Mouse (Mus musculus): Measurements from ENCODE around the gene Cib2. TPM values are rescaled to one million over a fixed set of nuclear protein-coding genes. Genes with fewer than 3 reads are reported as not detected.
"Not testable (repeated sequence)": the region's sequence is repeated elsewhere in the genome, so short reads cannot be mapped to it uniquely, and the experiment has no call there.

Gene Cib2
- polyA plus RNA-seq, 1 experiment from 2014 or later: 17.9 TPM

- Histone ChIP-seq H3K36me3 (ENCODE audit: control insufficient read depth, insufficient read depth, low read length) (no peaks in the 10 kb centered on the region), H3K27me3 (ENCODE audit: control insufficient read depth, insufficient read depth, low read length) (no peaks in the 10 kb centered on the region), H3K9me3 (ENCODE audit: control insufficient read depth, low read length) (no peaks in the 10 kb centered on the region), H3K9ac (ENCODE audit: low read length) (peak within 1 kb of the TSS; percentile 73), H3K4me3 (ENCODE audit: low read depth, low read length) (peak within 1 kb of the TSS; percentile 77), H3K4me2 (peak within 1 kb of the TSS; percentile 86), H3K4me1 (ENCODE audit: control insufficient read depth, insufficient read depth, low read length) (peaks cover 6% of the 10 kb centered on the region; the same call in 1 of the 2 replicates), H3K27ac (ENCODE audit: low read depth, low read length) (no peak within 1 kb of the TSS)
- ATAC-seq (ENCODE audit: low FRiP score) (peak; percentile 100), DNase-seq (ENCODE audit: low spot score, missing footprints) (peak; percentile 99)
- under 1% methylated on average over 65 of the region's 73 CpGs for WGBS
Measured at GRCm38 (mm10) chr9:54586199-54587061, 26.4 kb upstream of the Cib2 start, which contains the start of gene Idh3a. Idh3a (plus strand) TSS chr9:54586334.

GRCm38 (mm10) chr9:54585839-54586198 lies 25.8 kb upstream of the Cib2 start:
- Histone ChIP-seq H3K36me3 (ENCODE audit: control insufficient read depth, insufficient read depth, low read length) (no peaks in the 10 kb centered on the region), H3K27me3 (ENCODE audit: control insufficient read depth, insufficient read depth, low read length) (no peaks in the 10 kb centered on the region), H3K9ac (ENCODE audit: low read length) (peak overlapping the region; percentile 52), H3K4me3 (ENCODE audit: low read depth, low read length) (peak overlapping the region; percentile 77), H3K4me1 (ENCODE audit: control insufficient read depth, insufficient read depth, low read length) (peaks cover 6% of the 10 kb centered on the region; the same call in 1 of the 2 replicates), H3K27ac (ENCODE audit: low read depth, low read length) (no peak overlapping the region), H3K9me3 (ENCODE audit: control insufficient read depth, low read length) (no peaks in the 10 kb centered on the region), H3K4me2 (peak overlapping the region; percentile 42)
- WGBS: 32% methylated on average over 5 of the region's 5 CpGs
- DNase-seq (ENCODE audit: low spot score, missing footprints) (no peak), ATAC-seq (ENCODE audit: low FRiP score) (peak; percentile 47)

DNA sequence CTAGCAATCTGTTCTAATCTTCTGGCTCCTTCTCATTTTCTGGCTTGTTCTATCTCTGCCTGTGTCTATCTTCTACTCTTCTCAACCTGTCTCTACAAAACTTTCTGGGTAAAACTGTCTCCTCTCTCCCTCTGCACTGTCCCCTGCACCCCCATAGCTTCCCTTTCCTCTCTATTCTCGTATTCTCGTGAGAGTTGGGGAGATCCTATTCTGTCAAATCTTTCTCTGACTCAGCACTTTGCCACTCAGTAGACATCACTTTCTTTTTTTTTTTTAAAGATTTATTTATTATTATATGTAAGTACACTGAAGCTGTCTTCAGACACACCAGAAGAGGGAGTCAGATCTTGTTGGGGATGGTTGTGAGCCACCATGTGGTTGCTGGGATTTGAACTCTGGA lies 24.1 kb upstream of the Cib2 start:
- H3K27ac ChIP-seq (ENCODE audit: low read depth, low read length); ATAC-seq (ENCODE audit: low FRiP score); DNase-seq (ENCODE audit: low spot score, missing footprints); H3K36me3 ChIP-seq (ENCODE audit: control insufficient read depth, insufficient read depth, low read length); H3K27me3 ChIP-seq (ENCODE audit: control insufficient read depth, insufficient read depth, low read length); H3K4me3 ChIP-seq (ENCODE audit: low read depth, low read length); H3K4me2 ChIP-seq; H3K9ac ChIP-seq (ENCODE audit: low read length); H3K9me3 ChIP-seq (ENCODE audit: control insufficient read depth, low read length); H3K4me1 ChIP-seq (ENCODE audit: control insufficient read depth, insufficient read depth, low read length): not testable (repeated sequence)
- WGBS: 86% methylated on average over 2 of the region's 2 CpGs

GRCm38 (mm10) chr9:54583712-54584111 lies 23.7 kb upstream of the Cib2 start:
- Histone ChIP-seq H3K4me1 (ENCODE audit: control insufficient read depth, insufficient read depth, low read length) (peaks cover 6% of the 10 kb centered on the region; the same call in 1 of the 2 replicates), H3K27ac (ENCODE audit: low read depth, low read length) (no peak overlapping the region), H3K9me3 (ENCODE audit: control insufficient read depth, low read length) (no peaks in the 10 kb centered on the region), H3K4me2 (no peak overlapping the region), H3K9ac (ENCODE audit: low read length) (no peak overlapping the region), H3K4me3 (ENCODE audit: low read depth, low read length) (no peak overlapping the region), H3K36me3 (ENCODE audit: control insufficient read depth, insufficient read depth, low read length) (no peaks in the 10 kb centered on the region), H3K27me3 (ENCODE audit: control insufficient read depth, insufficient read depth, low read length) (no peaks in the 10 kb centered on the region)
- ATAC-seq (ENCODE audit: low FRiP score) (no peak), DNase-seq (ENCODE audit: low spot score, missing footprints) (no peak)
- WGBS: 70% methylated on average over 1 of the region's 1 CpGs

GRCm38 (mm10) chr9:54571130-54571839 lies 11.3 kb upstream of the Cib2 start:
- ATAC-seq (ENCODE audit: low FRiP score) (no peak), DNase-seq (ENCODE audit: low spot score, missing footprints) (no peak)
- no peaks in the 10 kb centered on the region for H3K36me3 ChIP-seq (ENCODE audit: control insufficient read depth, insufficient read depth, low read length)
- no peak overlapping the region for H3K9ac ChIP-seq (ENCODE audit: low read length)
- no peaks in the 10 kb centered on the region for H3K9me3 ChIP-seq (ENCODE audit: control insufficient read depth, low read length)
- 82% methylated on average over 9 of the region's 9 CpGs for WGBS
- H3K4me3 ChIP-seq (ENCODE audit: low read depth, low read length): no peak overlapping the region
- no peaks in the 10 kb centered on the region for H3K4me1 ChIP-seq (ENCODE audit: control insufficient read depth, insufficient read depth, low read length)
- H3K27me3 ChIP-seq (ENCODE audit: control insufficient read depth, insufficient read depth, low read length): no peaks in the 10 kb centered on the region
- no peak overlapping the region for H3K4me2 ChIP-seq
- no peak overlapping the region for H3K27ac ChIP-seq (ENCODE audit: low read depth, low read length)

DNA sequence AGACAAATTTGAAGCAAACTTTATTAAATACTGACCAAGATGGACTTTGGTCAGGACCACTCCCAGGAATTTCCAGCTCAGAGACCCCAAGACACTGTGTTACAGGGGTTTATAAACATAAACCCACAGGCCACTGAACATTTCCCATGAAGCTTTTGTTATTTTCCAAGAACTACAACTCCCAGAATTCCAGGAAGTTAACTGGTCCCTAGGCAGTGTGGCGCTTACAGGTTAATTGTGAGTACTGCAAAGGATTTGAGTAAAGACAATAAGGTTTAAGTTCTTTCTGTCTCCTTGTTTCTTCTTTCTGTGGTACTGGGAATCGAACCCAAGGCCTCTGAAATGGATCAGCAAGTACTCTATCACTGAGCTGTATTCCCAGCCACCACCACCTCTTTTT lies 8.7 kb upstream of the Cib2 start:
- no peaks in the 10 kb centered on the region for H3K9me3 ChIP-seq (ENCODE audit: control insufficient read depth, low read length)
- ATAC-seq (ENCODE audit: low FRiP score) (no peak), DNase-seq (ENCODE audit: low spot score, missing footprints) (peak; percentile 85)
- H3K27me3 ChIP-seq (ENCODE audit: control insufficient read depth, insufficient read depth, low read length): no peaks in the 10 kb centered on the region
- no peaks in the 10 kb centered on the region for H3K4me1 ChIP-seq (ENCODE audit: control insufficient read depth, insufficient read depth, low read length)
- H3K4me3 ChIP-seq (ENCODE audit: low read depth, low read length): no peak overlapping the region
- H3K9ac ChIP-seq (ENCODE audit: low read length): no peak overlapping the region
- 35% methylated on average over 2 of the region's 2 CpGs for WGBS
- no peak overlapping the region for H3K4me2 ChIP-seq
- no peak overlapping the region for H3K27ac ChIP-seq (ENCODE audit: low read depth, low read length)
- no peaks in the 10 kb centered on the region for H3K36me3 ChIP-seq (ENCODE audit: control insufficient read depth, insufficient read depth, low read length)

DNA sequence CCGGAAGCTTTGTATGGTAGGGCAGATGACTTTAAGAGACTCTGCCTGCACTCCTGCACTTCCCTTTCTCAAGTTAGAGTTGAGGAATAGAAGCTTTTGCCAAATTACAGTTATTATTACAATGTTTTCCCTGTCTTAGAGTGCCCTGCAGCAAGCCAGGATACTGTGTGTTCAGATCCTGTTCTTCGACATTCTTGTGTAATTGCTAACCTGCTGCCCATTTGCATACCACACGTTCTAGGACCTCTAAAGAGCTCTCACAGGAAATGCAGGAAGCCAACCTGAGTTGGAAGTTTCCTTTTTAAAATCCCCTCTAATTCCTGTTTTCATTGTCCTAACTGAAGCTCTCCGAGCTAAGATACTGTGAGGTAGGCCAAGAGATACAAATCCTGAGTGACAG lies 6.9 kb upstream of the Cib2 start:
- Histone ChIP-seq H3K27ac (ENCODE audit: low read depth, low read length) (no peak overlapping the region), H3K4me1 (ENCODE audit: control insufficient read depth, insufficient read depth, low read length) (no peaks in the 10 kb centered on the region), H3K9me3 (ENCODE audit: control insufficient read depth, low read length) (no peaks in the 10 kb centered on the region), H3K36me3 (ENCODE audit: control insufficient read depth, insufficient read depth, low read length) (no peaks in the 10 kb centered on the region), H3K27me3 (ENCODE audit: control insufficient read depth, insufficient read depth, low read length) (no peaks in the 10 kb centered on the region), H3K4me2 (no peak overlapping the region), H3K9ac (ENCODE audit: low read length) (no peak overlapping the region), H3K4me3 (ENCODE audit: low read depth, low read length) (no peak overlapping the region)
- DNase-seq (ENCODE audit: low spot score, missing footprints) (no peak), ATAC-seq (ENCODE audit: low FRiP score) (no peak)
- 67% methylated on average over 4 of the region's 4 CpGs for WGBS

DNA sequence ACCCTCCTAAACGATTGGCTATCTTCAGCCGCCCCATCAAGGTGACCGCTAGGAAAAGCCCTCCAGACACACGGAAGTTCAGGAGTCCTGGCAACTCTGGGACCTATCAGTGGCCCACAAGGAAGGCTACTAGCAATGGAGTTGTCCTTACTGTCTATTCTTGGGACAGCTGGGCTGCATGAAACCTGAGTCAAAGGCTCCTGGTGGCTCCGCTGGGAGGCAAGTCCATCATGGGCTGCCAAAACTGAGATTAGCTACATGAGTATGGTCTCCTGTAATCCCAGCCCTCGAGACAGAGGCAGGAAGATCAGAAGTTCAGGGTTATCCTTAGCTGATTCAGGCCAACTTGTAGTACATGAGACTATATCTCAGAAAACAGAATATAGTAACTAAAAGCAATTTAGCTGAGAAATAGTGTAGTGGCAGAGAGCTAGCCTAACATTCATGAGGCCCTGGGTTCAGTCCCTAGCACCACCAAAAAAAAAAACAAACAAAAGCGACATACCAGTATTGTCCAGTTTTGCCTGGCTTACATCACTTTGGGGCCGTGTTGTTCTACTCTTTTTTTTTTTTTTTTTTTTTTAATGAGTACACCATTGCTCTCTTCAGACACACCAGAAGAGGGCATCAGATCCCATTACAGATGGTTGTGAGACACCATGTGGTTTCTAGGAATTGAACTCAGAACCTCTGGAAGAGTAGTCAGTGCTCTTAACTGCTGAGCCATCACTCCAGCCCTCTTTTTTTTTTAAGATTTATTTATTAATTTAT lies 998 bp upstream of the Cib2 start:
- Histone ChIP-seq H3K27me3 (ENCODE audit: control insufficient read depth, insufficient read depth, low read length) (peaks cover 7% of the 10 kb centered on the region; the same call in 1 of the 2 replicates), H3K9me3 (ENCODE audit: control insufficient read depth, low read length) (no peaks in the 10 kb centered on the region), H3K27ac (ENCODE audit: low read depth, low read length) (no peak overlapping the region), H3K4me2 (no peak overlapping the region), H3K9ac (ENCODE audit: low read length) (no peak overlapping the region), H3K4me1 (ENCODE audit: control insufficient read depth, insufficient read depth, low read length) (no peaks in the 10 kb centered on the region; the same call in 1 of the 2 replicates), H3K4me3 (ENCODE audit: low read depth, low read length) (no peak overlapping the region), H3K36me3 (ENCODE audit: control insufficient read depth, insufficient read depth, low read length) (no peaks in the 10 kb centered on the region)
- 84% methylated on average over 8 of the region's 8 CpGs for WGBS
- DNase-seq (ENCODE audit: low spot score, missing footprints) (no peak), ATAC-seq (ENCODE audit: low FRiP score) (no peak)
